Mouse (Mus musculus) ovary, adult 2 months (tissue): ENCODE results near the gene Aprt. TPM values are rescaled to one million over a fixed set of nuclear protein-coding genes. Genes with fewer than 3 reads are reported as not detected.

Experiments
- polyA plus RNA-seq: library from polyadenylated mRNA; depleted of rRNA; stranded (reverse); fragments of >200 nt; gene quantifications from 2 replicates; pipeline ENCODE4 v1.2.3, GENCODE M21; 2012; rRNA removed

Aprt gene
- 194 and 225 TPM in 2 replicates for polyA plus RNA-seq

DNA sequence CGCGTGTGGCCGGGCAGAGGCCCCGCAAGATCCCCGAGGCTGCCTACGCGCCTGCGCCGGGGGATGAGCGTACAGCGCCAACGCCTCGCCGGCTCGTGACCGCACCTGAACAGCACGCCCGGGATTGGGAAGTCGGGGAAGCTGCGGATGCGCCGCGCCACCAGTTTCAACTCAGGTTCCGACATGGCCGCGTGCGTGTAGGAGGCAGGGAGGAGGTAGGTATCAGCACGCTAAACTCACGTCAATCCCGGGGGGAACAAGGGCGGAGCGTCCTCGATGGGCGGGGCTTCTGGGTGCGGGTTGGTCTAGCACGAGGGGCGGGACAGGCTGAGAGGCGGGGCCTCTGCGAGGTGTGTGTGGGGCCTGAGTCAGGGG, at the start of gene Aprt:
Gene Aprt, minus strand, starts transcription at position 262 of the 375 bp plus-strand sequence.

DNA sequence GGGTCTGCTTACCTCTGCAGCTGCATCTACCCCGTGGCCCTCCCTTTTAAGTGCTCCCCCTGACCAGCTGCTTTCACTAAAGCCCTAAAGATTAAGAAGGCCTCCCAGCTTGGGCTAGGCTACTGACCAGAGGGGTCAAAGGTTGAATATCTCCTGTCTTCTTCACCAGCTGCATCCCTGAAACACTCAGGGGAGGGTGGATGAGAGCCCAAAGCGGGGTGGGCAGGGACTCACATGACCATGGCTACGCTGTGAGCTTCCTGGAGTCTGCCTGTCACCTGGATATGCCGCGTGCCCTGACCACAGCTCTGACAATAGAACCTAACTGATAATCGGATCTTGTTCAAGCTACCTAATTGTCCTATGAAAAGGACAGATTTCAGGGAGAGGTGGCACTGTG, 46.0 kb upstream of the Aprt start, which contains the start of gene Pabpn1l:
Gene Pabpn1l, minus strand, starts transcription at position 13 of the 400 bp plus-strand sequence.

DNA sequence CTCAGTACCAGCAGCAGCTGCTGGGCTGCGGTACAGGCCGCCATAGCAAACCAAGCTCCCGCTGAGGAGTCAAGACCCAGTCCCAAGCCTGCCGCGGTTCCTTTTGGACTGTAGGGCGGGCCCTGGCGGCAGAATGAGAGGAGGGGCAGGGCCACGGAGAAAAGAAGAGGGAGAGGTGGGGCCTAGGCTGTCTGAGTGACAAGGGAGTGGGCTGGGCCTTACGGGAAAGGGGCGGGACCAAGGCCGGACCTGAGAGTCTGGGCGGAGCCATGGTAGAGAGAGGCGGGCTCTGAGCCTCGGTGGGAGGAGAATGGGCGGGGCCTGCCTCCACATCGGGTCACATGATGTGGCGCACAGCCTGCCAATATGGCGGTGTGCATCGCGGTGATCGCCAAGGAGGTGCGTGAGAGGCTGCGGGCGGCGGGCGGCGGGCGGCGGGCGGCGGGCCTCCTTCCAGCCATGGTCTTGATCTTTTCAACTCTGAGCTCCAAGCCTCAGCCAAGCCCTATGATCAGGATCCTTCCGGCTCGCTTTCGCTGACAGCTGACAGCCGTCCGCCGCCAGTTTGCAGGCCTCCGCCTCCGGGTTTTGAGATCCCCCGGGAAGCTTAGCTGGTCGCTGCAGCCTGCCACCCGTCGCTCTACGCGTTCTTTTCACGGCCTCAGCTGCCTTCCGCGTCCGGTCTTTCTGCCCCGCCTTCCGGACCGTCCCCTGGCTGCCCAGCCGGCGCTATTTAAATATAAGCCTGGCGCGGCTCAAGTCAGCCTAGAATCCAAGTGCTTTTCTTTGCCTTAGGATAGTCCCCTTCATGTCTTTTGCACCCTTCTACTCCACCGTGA, 34.8 kb upstream of the Aprt start, which contains the start of the genes Galns and Trappc2l:
Gene Galns, minus strand, starts transcription at position 169 of the 839 bp plus-strand sequence.
Gene Trappc2l, plus strand, starts transcription at position 346 of the 839 bp plus-strand sequence.

DNA sequence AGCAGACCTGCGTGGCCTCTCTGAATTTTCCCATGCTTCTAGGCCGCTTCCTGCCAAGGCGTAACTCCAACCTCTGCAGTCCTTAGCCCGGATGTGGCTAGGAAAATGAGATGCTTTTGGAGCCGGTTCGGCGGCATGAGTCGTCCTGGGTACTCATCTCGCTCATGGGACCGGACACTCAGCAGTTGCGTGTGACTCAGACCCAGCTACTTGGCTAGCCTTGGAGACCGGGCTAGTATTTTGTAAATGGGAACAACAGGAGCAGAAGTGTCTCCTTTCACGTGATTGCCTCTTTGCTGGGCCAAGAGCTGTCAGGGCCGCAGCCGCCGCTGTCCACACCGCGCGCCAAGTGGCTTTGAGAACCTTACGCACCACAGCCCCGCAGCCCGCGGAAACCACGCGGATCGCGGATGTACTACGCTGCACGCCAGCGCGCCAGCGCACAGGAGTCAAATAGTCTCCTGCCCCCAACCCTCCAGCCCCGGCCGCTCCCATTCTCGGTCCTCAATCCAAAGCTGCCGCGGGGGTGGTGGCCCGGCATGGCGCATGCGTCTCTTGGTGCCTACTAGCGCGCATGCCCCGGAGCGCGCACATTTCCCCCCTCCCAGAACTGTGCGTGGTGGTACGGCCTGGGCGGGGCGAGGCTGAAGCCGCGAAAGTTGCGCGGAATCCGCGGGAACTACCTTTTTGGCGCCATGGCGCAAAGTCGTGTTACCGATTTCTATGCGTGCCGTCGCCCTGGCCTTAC, 9.2 kb downstream of the Aprt start, which contains the start of gene Cdt1:
Gene Cdt1, plus strand, starts transcription at position 655 of the 748 bp plus-strand sequence.

DNA sequence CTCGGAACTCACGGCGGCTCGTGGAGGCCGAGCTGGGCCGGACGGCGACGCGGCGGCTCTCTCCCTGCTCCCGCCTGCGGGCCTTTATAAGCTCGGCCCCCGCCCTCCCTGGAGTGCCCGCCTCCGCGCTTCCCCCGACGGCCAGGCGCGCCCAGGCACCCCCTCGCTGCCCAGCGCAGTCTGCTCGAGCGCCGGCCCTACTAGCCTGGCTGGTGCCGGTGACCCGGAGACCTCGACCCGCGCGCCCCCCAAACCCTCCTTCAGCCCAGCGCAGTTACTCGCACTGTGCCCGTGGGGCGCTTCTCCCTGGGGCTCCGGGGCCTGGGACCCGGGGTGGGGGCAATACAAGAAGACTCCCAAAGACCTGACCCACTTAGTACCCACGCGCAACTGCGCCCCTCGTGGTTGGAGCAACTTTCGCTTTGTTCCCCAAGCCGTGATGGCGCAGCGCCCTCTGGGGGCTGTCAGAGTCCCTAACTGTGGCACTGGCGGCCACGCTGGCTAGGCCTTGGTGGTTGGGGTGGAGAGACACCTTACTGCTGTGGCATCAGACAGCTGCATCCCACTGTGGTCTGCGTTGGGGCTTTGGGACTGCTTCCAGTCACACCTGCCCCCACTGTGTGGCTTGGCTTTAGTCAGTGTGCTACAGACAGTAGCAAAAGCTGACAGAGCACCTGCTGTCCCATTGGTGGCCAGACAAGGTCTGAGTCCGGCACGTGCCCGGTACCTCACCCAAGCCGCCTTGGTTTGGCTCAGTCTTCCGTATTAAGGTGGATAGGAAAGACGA, 25.3 kb downstream of the Aprt start, which contains the start of gene Piezo1:
Gene Piezo1, minus strand, starts transcription at position 65 of the 787 bp plus-strand sequence.

Other genes starting within 250 kb of the Aprt start
- not detected in 2 replicates for gene Trhr2, start 216.2 kb downstream of the Aprt start, polyA plus RNA-seq
- 33.7 and 44.0 TPM in 2 replicates for gene Zc3h18, start 200.3 kb downstream of the Aprt start, polyA plus RNA-seq
- gene Il17c, start 154.9 kb downstream of the Aprt start, polyA plus RNA-seq = 1.2 and 1.3 TPM in 2 replicates
- 180 and 243 TPM in 2 replicates for gene Cyba, start 144.0 kb downstream of the Aprt start, polyA plus RNA-seq
- gene Mvd, start 133.5 kb downstream of the Aprt start, polyA plus RNA-seq = 43.0 and 48.2 TPM in 2 replicates
- 4.7 and 8.2 TPM in 2 replicates for gene Snai3, start 116.2 kb downstream of the Aprt start, polyA plus RNA-seq
- gene Rnf166, start 100.8 kb downstream of the Aprt start, polyA plus RNA-seq = 129 and 146 TPM in 2 replicates
- gene Ctu2, start 100.8 kb downstream of the Aprt start, polyA plus RNA-seq = 68.6 and 81.8 TPM in 2 replicates
- 187 and 204 TPM in 2 replicates for gene Piezo1, start 25.6 kb downstream of the Aprt start, polyA plus RNA-seq
- 45.8 and 56.9 TPM in 2 replicates for gene Cdt1, start 8.9 kb downstream of the Aprt start, polyA plus RNA-seq
- 15.6 and 16.8 TPM in 2 replicates for gene Galns, start 34.6 kb upstream of the Aprt start, polyA plus RNA-seq
- gene Trappc2l, start 34.7 kb upstream of the Aprt start, polyA plus RNA-seq = 143 and 218 TPM in 2 replicates
- gene Pabpn1l, start 45.8 kb upstream of the Aprt start, polyA plus RNA-seq = 3.2 and 5.0 TPM in 2 replicates
- 15.7 and 17.2 TPM in 2 replicates for gene Cbfa2t3, start 122.2 kb upstream of the Aprt start, polyA plus RNA-seq
- 20.9 and 25.6 TPM in 2 replicates for gene Acsf3, start 198.6 kb upstream of the Aprt start, polyA plus RNA-seq